Mouse (Mus musculus): ENCODE data around the gene Nt5dc3. TPM values are rescaled to one million over a fixed set of nuclear protein-coding genes. Genes with fewer than 3 reads are reported as not detected.

Nt5dc3 gene
- 1 to 10 TPM; 1.4 to 2.6 TPM for polyA plus RNA-seq (2017; shearing (Covaris generic))

DNA sequence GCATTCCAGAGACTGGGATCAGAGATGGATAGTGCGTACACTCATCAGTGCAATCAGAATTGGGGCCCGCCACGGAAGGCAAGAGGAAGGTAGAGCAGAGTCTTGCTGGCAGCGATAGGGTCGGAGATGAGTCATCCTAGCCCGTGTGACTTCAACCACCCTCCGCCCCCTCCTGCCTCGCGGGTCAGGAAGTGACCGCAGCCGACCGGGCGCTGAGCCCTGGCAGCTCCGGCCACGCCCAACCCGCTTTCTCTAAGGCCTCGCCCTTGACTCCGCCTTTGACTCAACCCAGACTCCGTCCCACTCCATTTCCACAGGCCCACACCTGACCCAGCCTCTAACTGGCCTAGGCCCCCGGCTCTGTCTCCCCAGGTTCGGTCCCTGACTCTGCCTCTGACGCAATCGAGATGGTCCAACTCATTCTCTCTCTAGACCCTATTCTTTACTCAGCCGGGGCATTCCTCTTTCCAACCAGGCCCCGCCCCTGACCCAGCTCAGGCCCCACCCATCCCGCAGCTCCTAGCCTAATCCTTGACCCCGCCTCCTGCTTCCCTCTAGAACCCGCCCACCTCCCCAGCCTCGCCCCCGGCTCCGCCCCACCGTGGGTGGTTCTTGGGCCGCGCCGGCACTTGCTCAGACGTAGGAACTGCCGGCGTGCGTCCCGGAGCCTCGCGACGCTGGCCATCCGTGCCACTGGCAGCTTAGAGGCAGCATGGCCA, at the start of gene Nt5dc3:
Gene Nt5dc3, plus strand, starts transcription at position 608 of the 719 bp plus-strand sequence.
- ATAC-seq: peak; percentile 79

DNA sequence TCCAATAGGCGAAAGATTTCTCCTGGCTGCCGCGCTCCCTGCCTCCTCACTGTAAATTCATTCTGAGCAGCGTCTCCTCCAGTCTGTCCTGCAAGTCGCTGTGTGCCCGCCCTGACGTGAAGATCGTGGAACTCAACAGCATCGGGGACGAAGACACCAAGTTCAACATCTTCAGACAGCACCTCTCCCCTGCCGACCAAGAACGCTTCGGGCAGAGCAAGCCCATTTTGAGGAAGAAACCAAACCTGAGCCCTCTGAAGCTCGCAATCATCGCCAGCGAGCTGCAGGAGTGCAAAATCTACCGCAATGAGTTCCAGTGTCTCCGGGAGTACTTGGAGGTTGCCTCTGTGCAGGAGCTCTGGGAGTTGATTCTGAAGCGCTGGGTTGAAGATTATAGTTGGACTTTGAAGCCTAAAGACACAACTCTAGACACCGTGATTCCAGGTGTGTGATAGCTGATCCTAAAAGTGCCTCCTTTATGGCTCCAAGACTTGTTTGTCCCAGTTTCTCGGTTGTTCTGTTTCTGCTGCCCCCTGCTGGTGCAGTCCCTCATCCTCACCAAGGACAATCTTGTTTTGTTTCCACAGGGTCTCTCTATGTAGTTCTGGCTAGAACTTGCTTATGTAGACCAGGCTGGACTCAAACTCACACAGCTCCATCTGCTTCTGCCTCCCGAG, 47.8 kb upstream of the Nt5dc3 start:
- ATAC-seq: peak; percentile 44

DNA sequence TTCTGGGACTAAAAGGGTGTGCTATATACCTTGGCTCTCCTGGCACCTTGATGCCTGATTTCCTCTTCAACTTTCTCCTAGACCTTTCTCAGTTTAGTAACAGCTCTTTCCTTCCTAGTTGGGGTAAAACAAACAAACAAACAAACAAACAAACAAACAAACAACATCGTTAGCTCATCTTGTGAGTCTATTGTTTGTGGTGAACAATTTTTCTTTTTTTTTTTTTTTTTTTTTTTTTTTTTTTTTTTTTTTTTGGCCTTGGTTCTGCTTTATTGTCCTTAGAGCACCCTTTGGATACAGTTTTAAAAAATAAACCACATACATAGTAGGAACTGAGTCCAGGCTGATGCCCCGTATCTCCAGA, 47.3 kb upstream of the Nt5dc3 start:
- ATAC-seq: no peak

- ATAC-seq: no peak
Observed at GRCm38 (mm10) chr10:86735036-86735435, 43.8 kb upstream of the Nt5dc3 start.

- no peak for ATAC-seq
Observed at GRCm38 (mm10) chr10:86742918-86743317, 35.9 kb upstream of the Nt5dc3 start.

- no peak for ATAC-seq
Observed at GRCm38 (mm10) chr10:86744306-86744705, 34.5 kb upstream of the Nt5dc3 start.

GRCm38 (mm10) chr10:86755816-86756502, 22.8 kb upstream of the Nt5dc3 start:
- ATAC-seq: no peak

- no peak for ATAC-seq
Observed at GRCm38 (mm10) chr10:86757724-86758123, 21.1 kb upstream of the Nt5dc3 start.

DNA sequence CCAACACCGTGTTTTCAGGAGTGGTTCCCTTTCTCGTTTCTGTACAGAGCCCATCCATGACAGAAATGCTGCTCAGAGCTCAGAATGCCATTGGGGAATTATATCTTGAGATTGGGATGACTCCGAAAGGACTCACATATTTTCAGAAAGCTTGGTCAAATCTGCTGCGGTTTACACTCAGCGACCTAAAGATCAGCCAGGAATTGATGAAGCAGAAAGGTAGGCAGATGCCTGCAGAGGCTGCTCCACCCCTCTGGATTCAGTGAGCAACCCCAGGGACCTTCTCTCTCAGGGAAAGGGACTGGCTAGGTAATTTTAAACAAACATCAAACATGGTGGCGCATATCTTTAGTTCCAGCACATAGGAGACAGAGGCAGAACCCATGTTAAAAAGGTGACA, 20.6 kb upstream of the Nt5dc3 start:
- no peak for ATAC-seq

DNA sequence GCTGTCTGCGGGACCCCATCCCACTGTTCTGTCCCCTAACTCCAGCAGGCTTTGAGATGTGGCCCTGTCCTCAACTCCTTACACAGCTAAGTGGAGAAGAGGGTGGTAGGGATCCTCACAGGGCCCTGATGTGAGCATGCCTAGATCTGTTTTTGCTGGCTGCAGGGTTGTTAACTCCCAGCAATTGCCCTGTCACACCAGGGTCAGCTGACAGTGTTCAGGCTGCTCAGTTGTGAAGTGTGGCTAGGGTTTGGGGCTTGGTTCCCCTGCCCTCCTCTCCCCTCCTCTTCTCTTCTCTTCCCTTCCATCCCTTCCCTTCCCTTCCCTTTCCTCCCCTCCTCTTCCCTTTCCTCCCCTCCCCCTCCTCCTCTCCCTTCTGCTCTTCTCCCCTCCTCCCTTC, 17.6 kb upstream of the Nt5dc3 start:
- no peak for ATAC-seq

GRCm38 (mm10) chr10:86761722-86762383, 17.0 kb upstream of the Nt5dc3 start:
- no peak for ATAC-seq

- no peak for ATAC-seq
Observed at GRCm38 (mm10) chr10:86762384-86762730, 16.4 kb upstream of the Nt5dc3 start.

DNA sequence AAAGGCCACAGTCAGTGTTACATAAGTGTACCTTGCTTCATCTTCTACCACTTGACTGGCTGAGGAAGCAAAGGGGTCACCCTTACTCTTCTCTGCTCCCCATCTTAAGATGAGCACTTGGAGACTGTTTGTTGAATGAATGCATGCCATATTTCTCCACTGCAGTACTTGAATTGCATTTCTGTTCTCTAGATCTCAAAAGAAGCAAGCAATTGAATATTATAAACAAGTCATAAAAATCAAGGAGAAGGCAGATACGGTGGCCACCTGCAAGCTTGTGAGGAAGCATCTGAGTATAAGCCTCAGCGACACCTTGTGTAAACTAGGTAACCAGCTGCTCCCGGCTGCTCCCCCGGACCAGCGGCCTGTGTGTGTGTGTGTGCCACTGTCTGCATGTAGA, 15.1 kb upstream of the Nt5dc3 start, which contains the start of gene Gm49358:
Gene Gm49358, plus strand, starts transcription at position 301 of the 400 bp plus-strand sequence.
- ATAC-seq: no peak

DNA sequence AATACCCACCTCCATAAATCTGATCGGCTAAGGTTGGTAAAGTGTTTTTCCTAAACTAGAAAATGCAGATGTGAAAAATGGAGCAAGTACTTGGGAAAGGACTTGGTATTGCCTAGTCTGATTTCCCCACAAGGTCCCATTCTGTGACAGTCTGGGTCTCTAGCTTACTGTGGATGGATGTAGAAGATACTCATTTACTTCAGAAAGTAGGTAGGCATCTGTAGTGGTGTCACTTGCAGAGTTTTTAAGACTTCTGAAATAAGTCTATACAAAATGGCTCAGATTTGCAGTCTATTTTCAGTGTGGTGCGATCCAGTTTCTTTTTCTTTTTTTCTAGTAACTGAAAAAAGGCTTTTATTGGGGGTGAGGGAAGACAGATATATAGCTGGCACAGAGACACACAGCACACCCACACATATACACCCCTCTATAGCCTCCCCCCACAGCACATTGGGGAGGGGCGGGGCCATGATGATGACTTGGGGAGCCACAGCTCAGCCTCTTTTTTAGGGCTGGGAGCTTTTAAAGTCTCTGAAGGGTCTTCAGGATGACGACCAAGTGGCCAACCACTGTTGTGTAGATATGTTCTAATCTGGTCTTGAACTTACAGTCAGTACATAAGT, 13.3 kb upstream of the Nt5dc3 start:
- ATAC-seq: no peak

- ATAC-seq: no peak
Observed at GRCm38 (mm10) chr10:86769216-86769615, 9.6 kb upstream of the Nt5dc3 start.

- ATAC-seq: no peak
Observed at GRCm38 (mm10) chr10:86769797-86770196, 9.0 kb upstream of the Nt5dc3 start.

DNA sequence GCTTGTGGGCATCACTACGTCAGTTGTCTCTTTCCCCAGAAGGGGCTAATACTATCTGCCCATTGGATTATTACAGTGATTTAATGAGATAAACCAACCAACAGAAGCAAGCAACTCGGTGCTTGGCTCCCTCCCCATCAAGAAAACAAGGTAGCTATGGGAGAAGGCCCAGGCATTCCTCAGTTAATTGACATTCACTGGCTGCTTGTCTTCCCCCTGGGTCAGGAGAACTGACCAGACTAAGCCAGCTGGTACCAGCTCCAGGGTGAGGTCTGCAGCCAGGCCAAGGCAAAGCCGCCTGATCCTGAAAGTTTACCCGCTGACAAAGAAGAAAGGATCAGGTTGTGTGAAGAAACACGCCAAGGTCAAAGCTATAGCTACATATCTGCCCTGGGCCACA, 7.1 kb upstream of the Nt5dc3 start:
- no peak for ATAC-seq

- no peak for ATAC-seq
Observed at GRCm38 (mm10) chr10:86772231-86772631, 6.6 kb upstream of the Nt5dc3 start.

DNA sequence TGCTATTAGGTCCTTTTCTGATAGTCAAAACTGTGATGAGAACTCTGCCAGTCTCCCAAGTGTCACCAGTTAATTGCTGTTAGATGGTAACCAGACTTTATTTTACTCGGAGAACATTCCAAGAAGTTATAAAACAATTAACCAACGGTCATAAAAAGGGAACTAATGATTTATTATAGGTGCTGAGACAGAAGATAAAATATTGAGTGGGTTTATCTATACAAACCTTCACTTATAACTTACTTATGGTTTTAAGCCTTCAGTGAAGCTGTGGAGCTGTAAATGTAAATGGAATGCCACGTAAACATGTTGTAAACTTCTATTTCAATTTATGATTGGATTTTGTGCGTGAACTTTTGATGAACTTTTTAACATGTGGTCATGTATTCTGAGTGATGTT, 5.4 kb upstream of the Nt5dc3 start:
- ATAC-seq: no peak

GRCm38 (mm10) chr10:86776281-86776680, 2.5 kb upstream of the Nt5dc3 start:
- no peak for ATAC-seq

- no peak for ATAC-seq
Observed at GRCm38 (mm10) chr10:86777614-86778319, 1.0 kb upstream of the Nt5dc3 start.

DNA sequence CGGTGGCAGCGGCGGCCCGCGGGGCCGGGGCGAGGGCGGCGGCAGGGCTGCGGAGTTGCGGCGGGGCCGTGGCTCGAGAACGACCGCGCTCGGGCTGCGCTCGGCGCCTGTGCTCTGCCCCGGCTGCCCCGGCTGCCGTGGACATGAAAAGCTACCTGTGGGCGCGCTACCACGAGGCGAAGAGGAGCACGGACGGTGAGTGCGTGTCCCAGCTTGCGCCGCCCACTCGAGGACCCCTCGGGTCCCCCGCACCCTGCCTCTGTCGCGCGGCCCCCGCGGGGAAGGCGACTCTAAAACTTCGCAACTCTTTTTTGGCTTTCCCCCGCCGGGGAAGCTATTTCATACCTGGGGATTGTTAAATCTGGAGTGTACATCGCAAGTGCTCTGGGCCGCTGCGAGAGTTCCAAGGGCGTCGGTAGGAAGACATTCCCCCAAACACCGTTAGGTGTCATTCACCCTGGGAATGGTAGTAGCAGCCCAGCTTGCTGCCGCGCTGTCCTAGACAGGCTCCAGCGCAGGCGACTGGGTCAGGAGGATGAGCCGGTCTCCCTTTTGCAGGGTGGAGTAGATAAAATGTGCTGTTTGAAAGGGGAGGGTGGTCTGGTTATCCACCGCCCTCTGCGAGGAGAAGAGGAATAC, 431 bp downstream of the Nt5dc3 start:
- ATAC-seq: peak; percentile 3
